Mouse (Mus musculus) liver, embryonic 15.5 days (tissue): ENCODE data around the gene Gm379. TPM values are rescaled to one million over a fixed set of nuclear protein-coding genes. Genes with fewer than 3 reads are reported as not detected.

ENCODE experiments used
- ATAC-seq: fragments of 200-750 bp; cut with Nextera tagmentation; 2 replicates; pipeline ENCODE4 v1.8.0; 2017; ENCODE audit warnings: moderate number of reproducible peaks, mild to moderate bottlenecking, moderate library complexity; ENCODE audit not compliant: insufficient read depth
- H3K27ac ChIP-seq: fragments of 300-500 bp; sonication (generic); replicated peaks from 2 replicates; pipeline ENCODE4 v1.5.1; 2015; ENCODE audit warnings: mild to moderate bottlenecking, inconsistent platforms
- H3K27me3 ChIP-seq: fragments of 300-500 bp; sonication (generic); 2 replicates; pipeline ENCODE4 v1.6.1; 2015; ENCODE audit warnings: mild to moderate bottlenecking, inconsistent platforms
- H3K36me3 ChIP-seq: fragments of 300-500 bp; sonication (generic); replicated peaks from 2 replicates; pipeline ENCODE4 v1.6.1; 2015; ENCODE audit warnings: moderate library complexity, mild to moderate bottlenecking, inconsistent platforms
- H3K4me1 ChIP-seq: fragments of 300-500 bp; sonication (generic); replicated peaks from 2 replicates; pipeline ENCODE4 v1.6.1; 2015; ENCODE audit warnings: inconsistent platforms
- H3K4me2 ChIP-seq: fragments of 300-500 bp; sonication (generic); 2 replicates; pipeline ENCODE4 v1.6.1; 2015; ENCODE audit warnings: moderate library complexity, mild to moderate bottlenecking, inconsistent platforms
- H3K4me3 ChIP-seq: fragments of 300-500 bp; sonication (generic); replicated peaks from 2 replicates; pipeline ENCODE4 v1.5.1; 2015; ENCODE audit warnings: mild to moderate bottlenecking, inconsistent platforms
- H3K9ac ChIP-seq: fragments of 300-500 bp; sonication (generic); 2 replicates; pipeline ENCODE4 v1.6.1; 2015; ENCODE audit warnings: moderate library complexity, mild to moderate bottlenecking, inconsistent platforms
- H3K9me3 ChIP-seq: fragments of 300-500 bp; sonication (generic); replicated peaks from 2 replicates; pipeline ENCODE4 v1.6.1; 2016; ENCODE audit warnings: inconsistent platforms
- WGBS: fragments of 180-500 bp; shearing (Covaris S2); methylation state at CpG from one replicate; pipeline ENCODE4 v1.1.7; 2015; ENCODE audit warnings: mixed read lengths; ENCODE audit not compliant: insufficient replicate concordance; 5-methylcytosine and 5-hydroxymethylcytosine counted together
- polyA plus RNA-seq: library from polyadenylated mRNA; unstranded; fragments of >200 nt; fragmentation: Nextera tagmentation; extraction: Ambion mirVana; gene quantifications from 2 replicates; pipeline ENCODE4 v1.2.1, GENCODE M21; 2015

Gene Gm379
- polyA plus RNA-seq = 0.16 and 0.26 TPM in 2 replicates

DNA sequence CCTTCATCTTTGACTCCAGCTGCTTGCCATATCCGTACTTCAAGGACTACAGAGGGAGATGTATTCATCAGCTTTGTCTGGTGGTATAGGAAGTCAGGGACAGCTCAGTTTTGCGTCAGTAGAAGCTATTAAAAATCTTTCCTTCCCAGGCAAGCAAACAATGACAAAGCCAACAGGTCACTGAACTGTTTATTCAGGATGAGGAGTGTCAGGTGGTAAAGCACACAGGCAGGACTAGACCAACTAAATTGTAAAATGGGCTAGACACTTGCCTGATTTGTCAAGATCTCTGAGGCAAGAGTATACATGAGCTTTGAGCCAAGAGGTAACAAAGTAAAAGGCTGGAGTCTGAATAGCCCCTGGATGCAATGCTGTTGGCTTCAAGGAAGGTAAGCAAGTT, at the start of gene Gm379:
TSS of gene Gm379 (minus strand) at position 7 of the 400 bp plus-strand sequence.
- Histone ChIP-seq H3K4me3 (no peak within 1 kb of the TSS), H3K27me3 (no peaks in the 10 kb centered on the region), H3K27ac (no peak within 1 kb of the TSS), H3K9me3 (no peaks in the 10 kb centered on the region), H3K9ac (no peak within 1 kb of the TSS), H3K36me3 (no peaks in the 10 kb centered on the region), H3K4me1 (no peaks in the 10 kb centered on the region), H3K4me2 (no peak within 1 kb of the TSS)
- no peak for ATAC-seq
- WGBS = 35% methylated on average over 2 of the region's 2 CpGs

DNA sequence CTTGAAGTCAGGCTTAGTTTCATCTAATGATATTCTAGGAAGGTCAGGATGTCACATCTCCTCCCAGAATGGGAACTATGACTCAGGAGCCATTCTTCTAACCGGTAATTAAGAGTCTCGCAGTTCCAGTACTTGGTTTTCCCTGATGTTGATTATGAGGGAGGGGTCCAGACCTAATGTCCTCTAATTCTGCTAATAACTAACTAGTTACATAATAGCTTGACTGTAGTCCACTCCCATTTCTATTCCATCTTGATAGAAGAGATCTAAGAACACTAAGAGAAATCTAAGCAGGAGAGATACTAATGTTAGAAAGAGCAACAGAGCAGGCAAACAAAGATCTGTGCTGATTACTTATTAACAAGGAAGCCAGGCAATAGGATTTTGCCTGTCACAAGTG, 39.6 kb upstream of the Gm379 start:
- WGBS = 70% methylated on average over 2 of the region's 2 CpGs
- H3K9me3 ChIP-seq = no peaks in the 10 kb centered on the region
- H3K4me1 ChIP-seq = no peaks in the 10 kb centered on the region
- H3K27me3 ChIP-seq = no peaks in the 10 kb centered on the region
- no peak for ATAC-seq
- H3K4me2 ChIP-seq = no peak overlapping the region
- no peaks in the 10 kb centered on the region for H3K36me3 ChIP-seq
- H3K9ac ChIP-seq = no peak overlapping the region
- H3K27ac ChIP-seq = no peak overlapping the region
- H3K4me3 ChIP-seq = no peak overlapping the region

DNA sequence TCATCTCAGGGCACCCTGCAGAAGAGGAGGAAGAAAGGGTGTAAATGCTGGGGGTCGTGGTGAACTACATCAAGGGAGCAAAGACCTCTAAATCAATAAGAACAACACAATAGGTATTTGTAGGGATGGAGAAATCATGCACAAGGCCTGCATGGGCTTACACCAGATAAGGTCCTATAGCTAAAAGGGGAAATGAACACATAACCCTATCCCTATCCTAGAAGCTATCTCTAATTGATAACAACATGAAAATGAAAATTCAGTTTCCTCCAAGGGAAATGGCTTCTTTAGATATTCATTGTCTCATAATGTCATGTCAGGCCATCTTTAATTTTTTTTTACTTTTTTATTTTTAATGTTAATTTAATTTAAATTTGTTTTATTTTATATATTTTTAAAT, 4.2 kb upstream of the Gm379 start:
- H3K27me3 ChIP-seq = no peaks in the 10 kb centered on the region
- no peaks in the 10 kb centered on the region for H3K4me1 ChIP-seq
- WGBS = 14% methylated on average over 1 of the region's 1 CpGs
- no peak overlapping the region for H3K27ac ChIP-seq
- H3K4me2 ChIP-seq = no peak overlapping the region
- no peak overlapping the region for H3K4me3 ChIP-seq
- H3K9ac ChIP-seq = no peak overlapping the region
- ATAC-seq = no peak
- no peaks in the 10 kb centered on the region for H3K36me3 ChIP-seq
- H3K9me3 ChIP-seq = no peaks in the 10 kb centered on the region

DNA sequence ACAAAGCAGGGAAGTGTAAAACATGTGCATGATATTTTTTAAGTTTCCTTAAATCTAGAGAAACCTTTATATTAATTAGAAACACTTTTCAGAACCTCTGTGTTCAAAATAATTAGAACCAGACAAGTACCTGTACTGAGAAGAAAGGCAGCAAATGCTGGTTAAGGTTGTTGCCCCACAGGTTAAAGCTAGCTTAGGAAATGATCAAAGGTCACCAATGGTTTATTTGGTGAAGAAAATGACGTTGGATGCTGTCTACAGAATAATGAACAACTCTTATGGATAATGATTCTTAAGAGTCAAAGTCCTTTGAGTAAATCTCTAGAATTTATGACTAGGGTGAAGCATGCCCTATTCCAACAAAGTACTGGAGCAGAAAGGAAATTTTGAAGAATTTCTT, 42.7 kb downstream of the Gm379 start:
- H3K9me3 ChIP-seq = no peaks in the 10 kb centered on the region
- no peak for ATAC-seq
- no peaks in the 10 kb centered on the region for H3K27me3 ChIP-seq
- H3K36me3 ChIP-seq = no peaks in the 10 kb centered on the region
- WGBS = 33% methylated on average over 1 of the region's 1 CpGs
- H3K27ac ChIP-seq = no peak overlapping the region
- H3K4me3 ChIP-seq = no peak overlapping the region
- H3K9ac ChIP-seq = no peak overlapping the region
- no peak overlapping the region for H3K4me2 ChIP-seq
- no peaks in the 10 kb centered on the region for H3K4me1 ChIP-seq

DNA sequence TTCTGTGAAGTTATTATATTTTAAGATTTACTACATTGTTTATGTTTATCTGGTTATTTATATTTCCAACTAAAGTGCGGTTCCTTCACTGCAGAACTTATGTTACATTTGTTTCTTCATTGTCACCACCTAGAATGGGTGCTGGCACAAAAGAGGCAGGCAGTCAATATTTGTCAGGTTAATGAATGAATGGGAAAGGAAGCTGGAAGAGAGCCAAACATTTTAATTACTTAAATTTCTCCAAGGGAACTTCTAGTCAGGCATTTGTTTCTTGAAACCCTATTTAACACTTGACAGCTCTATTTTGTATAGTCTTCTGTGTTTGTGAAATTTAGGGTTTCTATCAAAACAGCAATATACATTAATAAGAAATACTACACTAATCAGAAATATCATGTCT, 43.8 kb downstream of the Gm379 start:
- Histone ChIP-seq H3K27me3 (no peaks in the 10 kb centered on the region), H3K27ac (no peak overlapping the region), H3K9ac (no peak overlapping the region), H3K9me3 (no peaks in the 10 kb centered on the region), H3K4me1 (no peaks in the 10 kb centered on the region), H3K36me3 (no peaks in the 10 kb centered on the region), H3K4me3 (no peak overlapping the region), H3K4me2 (no peak overlapping the region)
- 60% methylated on average over 1 of the region's 1 CpGs for WGBS
- no peak for ATAC-seq

Other genes starting within 250 kb of the Gm379 start
- 0.86 and 1.1 TPM in 2 replicates for gene Brwd3, start 169.5 kb upstream of the Gm379 start, polyA plus RNA-seq